Mouse (Mus musculus) embryo, embryonic 10 days (tissue): ENCODE data around the gene Olfr612.
"Not testable (repeated sequence)": the region's sequence is repeated elsewhere in the genome, so short reads cannot be mapped to it uniquely, and the experiment has no call there.

Experiments used
- DNase-seq: peaks from one replicate; pipeline ENCODE4 v3.0.0-alpha.2; 2015; ENCODE audit warnings: low spot score

The Olfr612 gene

GRCm38 (mm10) chr7:103542617-103543016, at the start of gene Olfr612:
Olfr612 (minus strand) TSS chr7:103542717.
- DNase-seq, result not testable (repeated sequence)

GRCm38 (mm10) chr7:103589803-103590202, 47.3 kb upstream of the Olfr612 start, which contains the start of gene Olfr618:
Olfr618 (plus strand) TSS chr7:103590103.
- DNase-seq, result no peak

- no peak for DNase-seq
These were observed 30.2 kb upstream of the Olfr612 start, which contains the start of gene Olfr617 for GRCm38 (mm10) chr7:103572761-103573160. Olfr617 (plus strand) TSS chr7:103573061.

GRCm38 (mm10) chr7:103569043-103569442, 26.5 kb upstream of the Olfr612 start, which contains the start of gene Olfr616:
Olfr616 (minus strand) TSS chr7:103569143.
- DNase-seq, result no peak

- no peak for DNase-seq
These were observed 13.3 kb upstream of the Olfr612 start, which contains the start of gene Olfr615 for GRCm38 (mm10) chr7:103555779-103556178. Olfr615 (plus strand) TSS chr7:103556079.

GRCm38 (mm10) chr7:103547774-103548173, 5.3 kb upstream of the Olfr612 start, which contains the start of gene Olfr613:
Olfr613 (plus strand) TSS chr7:103548074.
- no peak for DNase-seq

- DNase-seq, result not testable (repeated sequence)
These were observed 21.8 kb downstream of the Olfr612 start, which contains the start of gene Olfr611 for GRCm38 (mm10) chr7:103520746-103521145. Olfr611 (minus strand) TSS chr7:103520846.

- no peak for DNase-seq
These were observed 30.5 kb downstream of the Olfr612 start, which contains the start of gene Olfr610 for GRCm38 (mm10) chr7:103512022-103512421. Olfr610 (minus strand) TSS chr7:103512122.

GRCm38 (mm10) chr7:103497962-103498361, 44.6 kb downstream of the Olfr612 start, which contains the start of gene Olfr609:
Olfr609 (minus strand) TSS chr7:103498062.
- no peak for DNase-seq
